Mouse (Mus musculus) kidney, postnatal 0 days (tissue): ENCODE data around the gene Mical3. TPM values are rescaled to one million over a fixed set of nuclear protein-coding genes. Genes with fewer than 3 reads are reported as not detected.

Source experiments
- ATAC-seq: fragments of 200-750 bp; cut with Nextera tagmentation; replicated peaks from 2 replicates; pipeline ENCODE4 v1.8.0; 2017; ENCODE audit warnings: low read depth, moderate number of reproducible peaks, moderate TSS enrichment, moderate library complexity; ENCODE audit not compliant: low FRiP score
- DNase-seq: peaks from one replicate; pipeline ENCODE4 v3.0.0-alpha.2; 2016; ENCODE audit warnings: low spot score
- H3K27ac ChIP-seq: fragments of 300-500 bp; sonication (generic); 2 replicates; pipeline ENCODE4 v1.5.1; 2014; ENCODE audit warnings: mild to moderate bottlenecking
- H3K27me3 ChIP-seq: fragments of 300-500 bp; sonication (generic); 2 replicates; pipeline ENCODE4 v1.6.1; 2014; ENCODE audit warnings: low read length, mixed read lengths; ENCODE audit not compliant: insufficient read depth
- H3K36me3 ChIP-seq: fragments of 300-500 bp; sonication (generic); 2 replicates; pipeline ENCODE4 v1.6.1; 2014; ENCODE audit warnings: low read length, mixed read lengths; ENCODE audit not compliant: insufficient read depth
- H3K4me1 ChIP-seq: fragments of 300-500 bp; sonication (generic); replicated peaks from 2 replicates; pipeline ENCODE4 v1.6.1; 2014; ENCODE audit warnings: antibody characterized with exemption, low read length, mixed read lengths; ENCODE audit not compliant: insufficient read depth
- H3K4me2 ChIP-seq: fragments of 300-500 bp; sonication (generic); 2 replicates; pipeline ENCODE4 v1.6.1; 2014; ENCODE audit warnings: mild to moderate bottlenecking, low read length, moderate library complexity, mixed read lengths
- H3K4me3 ChIP-seq: fragments of 300-500 bp; sonication (generic); replicated peaks from 2 replicates; pipeline ENCODE4 v1.5.1; 2014; ENCODE audit warnings: low read depth, low read length
- H3K9ac ChIP-seq: fragments of 300-500 bp; sonication (generic); 2 replicates; pipeline ENCODE4 v1.6.1; 2014; ENCODE audit warnings: low read depth, low read length
- H3K9me3 ChIP-seq: fragments of 300-500 bp; sonication (generic); replicated peaks from 2 replicates; pipeline ENCODE4 v1.6.1; 2016; ENCODE audit warnings: low read length, inconsistent platforms, mixed read lengths
- CTCF ChIP-seq: IDR thresholded peaks from 2 replicates; pipeline ENCODE4 v1.5.1; 2016; ENCODE audit warnings: antibody characterized with exemption, low read depth, mild to moderate bottlenecking, moderate library complexity
- WGBS: fragments of 180-500 bp; shearing (Covaris S2); extraction: QIAGEN DNeasy Blood & Tissue Kit; methylation state at CpG from one replicate; pipeline ENCODE4 v1.1.7; 2014; 5-methylcytosine and 5-hydroxymethylcytosine counted together
- polyA plus RNA-seq: library from polyadenylated mRNA; unstranded; fragments of >200 nt; fragmentation: Nextera tagmentation; extraction: Ambion mirVana; gene quantifications from 2 replicates; pipeline ENCODE4 v1.2.1, GENCODE M21; 2015

Gene Mical3
- polyA plus RNA-seq, 1 experiment from 2014 or later, result 6.0 TPM

DNA sequence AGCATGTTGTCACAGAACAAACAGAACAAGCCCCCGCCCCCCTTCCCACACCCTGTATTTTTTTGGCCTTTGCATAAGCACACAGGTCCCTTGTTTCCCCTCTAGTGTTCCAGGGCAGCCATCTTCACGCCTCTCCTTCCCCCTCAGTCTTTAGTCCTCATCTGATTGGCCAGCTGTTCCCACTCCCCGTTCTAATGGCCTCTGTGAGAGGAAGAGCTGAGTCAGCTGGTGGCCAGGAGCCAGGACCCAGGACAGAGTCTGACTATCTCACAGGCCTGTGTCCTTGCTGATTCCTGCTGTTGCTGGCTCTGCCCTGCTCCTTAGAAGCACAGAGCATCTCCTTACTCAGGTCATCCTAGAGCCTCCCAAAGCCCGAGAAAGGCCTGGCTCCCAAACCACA, 13.3 kb upstream of the Mical3 start:
- peaks cover 7% of the 10 kb centered on the region; the same call in 1 of the 2 replicates for H3K4me1 ChIP-seq

DNA sequence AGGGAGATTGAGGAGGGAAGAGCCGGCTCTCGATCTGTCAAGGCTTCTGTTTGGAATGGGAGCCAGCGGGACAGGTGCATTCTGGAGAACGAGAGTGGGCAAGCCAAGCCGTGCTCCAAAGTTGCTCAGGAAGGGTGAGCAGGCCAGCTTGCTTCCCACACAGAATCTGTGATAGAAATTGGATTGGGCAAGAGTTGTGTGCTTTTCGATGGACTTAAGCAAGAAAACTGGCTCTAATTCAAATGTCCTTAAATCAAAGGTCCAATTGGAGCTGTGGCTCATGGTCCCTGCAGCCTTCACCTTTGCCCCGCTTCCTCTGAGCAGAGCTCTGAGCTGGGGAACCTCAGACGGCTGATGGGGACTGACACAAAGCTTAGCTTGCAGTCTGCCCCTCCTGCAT, 12.6 kb upstream of the Mical3 start:
- Histone ChIP-seq H3K9ac (no peak overlapping the region), H3K4me3 (no peak overlapping the region), H3K9me3 (no peaks in the 10 kb centered on the region), H3K4me2 (no peak overlapping the region), H3K27ac (no peak overlapping the region), H3K27me3 (no peaks in the 10 kb centered on the region), H3K4me1 (peaks cover 7% of the 10 kb centered on the region; the same call in 1 of the 2 replicates), H3K36me3 (no peaks in the 10 kb centered on the region)
- ATAC-seq (no peak; the same call in 1 of the 2 replicates), DNase-seq (peak; percentile 53)
- no peak for TF ChIP-seq CTCF
- 65% methylated on average over 8 of the region's 8 CpGs for WGBS

More for the DNA sequence above, 13.3 kb upstream of the Mical3 start:
- ATAC-seq (peak; percentile 90), DNase-seq (peak; percentile 83)
- Histone ChIP-seq H3K27me3 (no peaks in the 10 kb centered on the region), H3K4me3 (no peak overlapping the region), H3K9ac (no peak overlapping the region), H3K4me2 (no peak overlapping the region), H3K36me3 (no peaks in the 10 kb centered on the region), H3K27ac (peak overlapping the region; percentile 0; the same call in 1 of the 2 replicates), H3K9me3 (no peaks in the 10 kb centered on the region)
- 39% methylated on average over 4 of the region's 4 CpGs for WGBS
- TF ChIP-seq CTCF, result no peak

DNA sequence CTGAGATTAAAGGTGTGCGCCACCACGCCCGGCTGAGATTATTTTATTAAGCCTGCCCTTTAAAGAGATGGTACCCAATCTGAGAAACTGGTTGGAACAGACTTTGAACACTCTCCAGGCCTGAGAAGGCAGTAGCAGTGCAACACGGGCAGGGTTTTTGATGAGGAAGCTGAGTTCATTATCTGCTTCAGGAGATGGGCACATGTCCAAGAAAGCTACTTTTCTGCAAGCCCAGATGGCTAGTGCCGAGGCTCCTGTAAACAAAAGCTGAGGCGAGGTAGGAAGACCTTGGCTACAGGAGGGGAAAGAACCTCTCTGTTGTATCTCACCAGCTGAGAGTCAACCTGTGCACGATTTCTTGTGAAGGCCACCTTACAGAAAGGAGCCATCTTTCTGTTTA, 11.5 kb upstream of the Mical3 start:
- no peaks in the 10 kb centered on the region for H3K27me3 ChIP-seq
- 84% methylated on average over 7 of the region's 7 CpGs for WGBS
- H3K9ac ChIP-seq, result no peak overlapping the region
- DNase-seq (no peak), ATAC-seq (no peak)
- no peak overlapping the region for H3K4me2 ChIP-seq
- peaks cover 7% of the 10 kb centered on the region; the same call in 1 of the 2 replicates for H3K4me1 ChIP-seq
- no peak overlapping the region for H3K4me3 ChIP-seq
- H3K36me3 ChIP-seq, result no peaks in the 10 kb centered on the region
- H3K9me3 ChIP-seq, result no peaks in the 10 kb centered on the region
- TF ChIP-seq CTCF, result no peak
- H3K27ac ChIP-seq, result no peak overlapping the region

DNA sequence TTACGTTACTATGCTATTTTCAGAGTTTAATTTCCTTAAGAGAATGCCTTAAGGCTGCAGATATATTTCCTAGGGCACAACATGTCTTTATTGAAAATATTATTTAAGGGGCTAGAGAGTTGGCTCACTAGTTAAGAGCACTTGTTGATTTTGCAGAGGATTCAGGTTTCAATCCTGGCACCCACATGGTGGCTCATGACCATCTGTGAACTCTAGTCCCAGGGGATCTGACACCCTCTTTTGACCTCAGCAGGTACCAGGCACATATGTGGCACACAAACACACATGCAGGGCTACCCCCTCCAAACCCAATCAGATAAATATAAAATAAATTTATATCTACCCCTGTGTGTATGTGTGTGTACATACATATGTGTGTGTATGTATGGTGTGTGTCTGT, 8.5 kb upstream of the Mical3 start:
- no peak overlapping the region for H3K9ac ChIP-seq
- no peaks in the 10 kb centered on the region for H3K27me3 ChIP-seq
- no peak for ATAC-seq
- H3K9me3 ChIP-seq, result no peaks in the 10 kb centered on the region
- 80% methylated on average over 1 of the region's 1 CpGs for WGBS
- H3K27ac ChIP-seq, result no peak overlapping the region
- H3K4me1 ChIP-seq, result 0 out of 2 replicates have a peak, but pooled peaks cover 3% of the 10 kb centered on the region
- H3K4me2 ChIP-seq, result no peak overlapping the region
- no peak for TF ChIP-seq CTCF
- no peak overlapping the region for H3K4me3 ChIP-seq
- no peak for DNase-seq
- no peaks in the 10 kb centered on the region for H3K36me3 ChIP-seq

DNA sequence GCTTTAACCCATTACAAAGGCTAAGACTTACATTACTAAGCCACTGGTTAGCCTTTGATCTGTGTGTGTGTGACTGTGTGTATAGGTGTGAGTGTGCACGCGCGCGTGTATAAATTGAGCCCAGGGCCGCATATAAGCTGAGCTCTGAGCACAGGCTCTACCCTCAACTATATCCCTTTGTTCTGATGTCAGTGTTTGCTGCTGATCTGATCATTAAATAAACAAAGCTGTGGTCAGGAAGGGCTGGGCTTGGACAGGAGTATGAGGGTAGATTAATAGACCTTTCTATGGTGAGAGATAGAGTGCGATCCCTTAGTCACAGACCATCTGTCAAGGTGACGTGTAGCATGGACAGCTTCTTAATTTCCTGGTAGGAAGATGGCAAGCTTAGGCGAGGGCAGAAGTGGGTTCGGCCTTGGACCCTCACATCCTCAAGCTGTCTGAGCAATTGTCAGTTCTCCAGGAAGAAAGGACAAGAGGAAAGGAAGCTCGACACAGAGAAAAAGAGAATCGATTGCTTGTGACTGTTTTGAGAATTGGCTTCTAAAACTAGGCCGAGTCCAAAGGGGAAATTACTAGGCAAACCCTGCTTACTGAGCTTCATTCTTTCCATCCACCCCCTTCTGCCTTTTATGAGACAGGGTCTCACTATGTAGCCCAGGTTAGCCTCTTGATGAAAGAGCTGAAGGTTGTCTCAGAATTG, 7.7 kb upstream of the Mical3 start:
- ATAC-seq (no peak), DNase-seq (no peak)
- no peaks in the 10 kb centered on the region for H3K9me3 ChIP-seq
- H3K36me3 ChIP-seq, result no peaks in the 10 kb centered on the region
- WGBS, result 75% methylated on average over 12 of the region's 12 CpGs
- no peaks in the 10 kb centered on the region for H3K27me3 ChIP-seq
- TF ChIP-seq CTCF, result no peak
- no peaks in the 10 kb centered on the region for H3K4me1 ChIP-seq
- no peak overlapping the region for H3K4me2 ChIP-seq
- no peak overlapping the region for H3K27ac ChIP-seq
- no peak overlapping the region for H3K9ac ChIP-seq
- no peak overlapping the region for H3K4me3 ChIP-seq

DNA sequence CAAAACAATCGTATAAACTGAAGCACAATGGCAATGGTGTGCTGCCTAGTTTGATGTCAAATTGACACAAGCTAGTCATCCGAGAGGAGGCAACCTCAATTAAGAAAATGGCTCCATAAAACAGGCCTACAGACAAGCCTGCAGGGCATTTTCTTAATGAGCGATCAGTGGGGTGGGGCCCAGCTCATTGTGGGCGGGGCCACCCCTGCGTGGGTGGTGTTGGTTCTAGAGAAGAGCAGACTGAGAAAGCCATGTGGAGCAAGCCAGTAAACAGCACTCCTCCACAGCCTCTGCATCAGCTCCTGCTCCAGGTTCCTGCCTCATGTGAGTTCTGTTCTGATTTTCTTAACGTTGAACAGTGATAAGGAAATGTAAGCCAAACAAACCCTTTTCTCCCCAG, 6.4 kb upstream of the Mical3 start:
- no peak overlapping the region for H3K4me2 ChIP-seq
- no peaks in the 10 kb centered on the region for H3K9me3 ChIP-seq
- TF ChIP-seq CTCF, result no peak
- H3K4me3 ChIP-seq, result no peak overlapping the region
- no peaks in the 10 kb centered on the region for H3K4me1 ChIP-seq
- H3K27ac ChIP-seq, result no peak overlapping the region
- 50% methylated on average over 6 of the region's 6 CpGs for WGBS
- DNase-seq, result no peak
- H3K36me3 ChIP-seq, result no peaks in the 10 kb centered on the region
- ATAC-seq, result no peak
- H3K9ac ChIP-seq, result no peak overlapping the region
- no peaks in the 10 kb centered on the region for H3K27me3 ChIP-seq
